Mouse (Mus musculus) B cell, adult 2 months (primary cell): ENCODE measurements around the gene Spaca9.

Source experiments
- DNase-seq, 2 experiments: peaks; one replicate each; pipeline ENCODE4 v3.0.0; 2022

Gene Spaca9

GRCm38 (mm10) chr2:28699361-28700335 lies at the start of gene Spaca9, which contains the start of gene Ak8:
TSS of gene Spaca9 (minus strand) at chr2:28699727.
TSS of gene Ak8 (plus strand) at chr2:28700164.
- DNase-seq: peak; percentile 52 to 60

GRCm38 (mm10) chr2:28747705-28748104 lies 48.2 kb upstream of the Spaca9 start:
- no peak for DNase-seq

GRCm38 (mm10) chr2:28746682-28747332 lies 47.3 kb upstream of the Spaca9 start:
- DNase-seq: no peak

GRCm38 (mm10) chr2:28742701-28743100 lies 43.2 kb upstream of the Spaca9 start:
- no peak for DNase-seq

GRCm38 (mm10) chr2:28740159-28740558 lies 40.6 kb upstream of the Spaca9 start:
- DNase-seq: peak in 1 of 2 experiments; percentile 5

GRCm38 (mm10) chr2:28737112-28737511 lies 37.6 kb upstream of the Spaca9 start:
- no peak for DNase-seq

GRCm38 (mm10) chr2:28730676-28731075 lies 31.1 kb upstream of the Spaca9 start:
- DNase-seq: no peak

GRCm38 (mm10) chr2:28727786-28728404 lies 28.4 kb upstream of the Spaca9 start:
- DNase-seq: no peak

GRCm38 (mm10) chr2:28723912-28724311 lies 24.4 kb upstream of the Spaca9 start:
- no peak for DNase-seq

- DNase-seq: no peak
Measured at GRCm38 (mm10) chr2:28722419-28722818, 22.9 kb upstream of the Spaca9 start.

GRCm38 (mm10) chr2:28713036-28713435 lies 13.5 kb upstream of the Spaca9 start:
- no peak for DNase-seq

GRCm38 (mm10) chr2:28706787-28707186 lies 7.3 kb upstream of the Spaca9 start:
- DNase-seq: no peak

GRCm38 (mm10) chr2:28706106-28706636 lies 6.6 kb upstream of the Spaca9 start:
- DNase-seq: no peak

GRCm38 (mm10) chr2:28701646-28702262 lies 2.2 kb upstream of the Spaca9 start:
- DNase-seq: no peak

GRCm38 (mm10) chr2:28698566-28698965 lies 961 bp downstream of the Spaca9 start:
- peak; percentile 42 to 45 for DNase-seq

- no peak for DNase-seq
Measured at GRCm38 (mm10) chr2:28692692-28693091, 6.8 kb downstream of the Spaca9 start.

GRCm38 (mm10) chr2:28688431-28688830 lies 11.1 kb downstream of the Spaca9 start:
- DNase-seq: peak; percentile 51 to 55

GRCm38 (mm10) chr2:28685895-28686294 lies 13.6 kb downstream of the Spaca9 start:
- DNase-seq: no peak

- no peak for DNase-seq
Measured at GRCm38 (mm10) chr2:28681718-28682117, 17.8 kb downstream of the Spaca9 start.

GRCm38 (mm10) chr2:28680710-28681109 lies 18.8 kb downstream of the Spaca9 start:
- DNase-seq: peak; percentile 48 to 55

GRCm38 (mm10) chr2:28676005-28676404 lies 23.5 kb downstream of the Spaca9 start:
- DNase-seq: no peak

- no peak for DNase-seq
Measured at GRCm38 (mm10) chr2:28671438-28671837, 28.1 kb downstream of the Spaca9 start.

GRCm38 (mm10) chr2:28665818-28666217 lies 33.7 kb downstream of the Spaca9 start:
- DNase-seq: no peak
